Mouse (Mus musculus): ENCODE data around the gene Plekhh2.

Gene Plekhh2

DNA sequence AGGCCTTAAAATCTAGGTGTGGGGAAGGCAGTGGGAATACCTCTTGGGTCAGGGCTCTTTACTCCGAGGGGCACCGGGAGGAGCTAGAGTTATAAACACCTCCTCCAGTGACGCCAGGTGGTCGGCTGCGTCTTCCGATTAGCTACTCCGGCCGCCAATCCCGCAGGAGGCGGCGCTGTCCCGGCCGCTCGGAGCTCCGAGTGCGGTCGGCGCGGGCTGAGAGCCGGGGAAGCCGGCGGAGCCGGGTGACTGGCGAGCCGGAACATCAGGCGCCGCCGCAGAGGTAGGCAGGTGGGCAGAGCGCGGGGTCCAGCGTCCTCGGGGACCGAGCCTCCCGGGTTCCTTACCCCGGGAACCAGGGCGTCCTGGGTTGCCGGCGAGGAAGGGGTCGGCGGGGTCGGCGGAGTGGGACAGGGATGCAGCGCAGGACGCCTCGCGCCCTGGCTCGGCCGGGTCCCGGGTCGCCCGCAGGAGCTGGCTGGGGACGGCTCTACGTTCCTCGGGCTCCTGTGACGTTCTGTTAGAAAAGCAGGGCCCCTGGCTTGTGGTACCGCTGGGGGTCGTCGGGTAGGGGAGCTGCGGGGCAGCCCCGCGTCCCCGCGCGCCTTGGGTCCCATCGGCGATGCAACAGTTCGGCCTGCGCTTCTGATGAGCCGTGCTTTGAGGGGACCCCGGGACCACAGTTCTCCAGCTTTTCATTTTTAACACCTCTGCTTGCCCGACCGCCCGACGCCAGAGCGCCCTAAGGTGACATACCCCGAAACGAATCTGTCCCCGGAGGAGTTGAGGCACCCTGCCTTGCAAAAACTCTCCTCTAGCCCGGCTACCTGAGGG lies at the start of gene Plekhh2:
Plekhh2 (plus strand) TSS at position 214 of the 834 bp plus-strand sequence.
- DNase-seq: peak; percentile 37

DNA sequence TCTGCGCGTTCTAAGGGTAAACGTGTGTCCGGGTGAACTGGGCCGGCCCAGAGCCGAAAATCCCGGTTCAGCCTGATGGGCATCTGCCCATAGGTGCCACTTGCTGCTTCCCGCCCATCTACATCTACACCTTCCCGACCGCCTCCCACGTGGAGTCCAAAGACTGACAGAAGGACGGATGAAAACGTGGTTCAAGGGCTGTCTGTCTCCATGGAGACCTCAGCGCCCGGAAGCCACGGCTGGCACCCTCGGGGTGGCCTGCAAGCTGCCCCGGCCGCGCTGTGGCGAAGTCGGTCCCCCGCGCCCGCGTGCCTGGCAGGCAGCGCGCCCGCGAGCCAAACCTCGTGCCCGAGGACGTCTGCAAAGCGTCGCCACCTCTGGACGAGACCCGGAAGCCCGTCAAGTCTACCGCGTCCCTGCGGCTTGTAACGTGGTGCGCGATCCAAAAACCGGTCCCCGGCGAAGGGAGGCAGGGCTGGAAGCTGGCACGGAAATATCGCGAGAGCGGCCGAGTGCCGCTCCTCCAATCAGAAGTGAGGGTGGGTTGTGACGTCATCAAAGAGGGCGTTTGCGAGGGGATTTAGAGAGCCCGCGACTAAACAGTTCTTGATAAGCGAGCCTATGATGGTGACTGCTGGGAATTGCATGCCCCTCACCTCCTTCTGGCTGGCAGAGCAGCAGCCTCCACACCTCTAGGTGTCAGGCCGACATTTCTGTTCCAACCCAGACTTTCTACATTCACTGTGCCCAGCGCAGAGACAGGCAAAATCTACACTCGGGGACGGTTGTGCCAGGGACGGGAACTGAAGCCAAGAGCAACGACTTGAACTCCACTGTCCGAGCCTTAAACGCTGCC lies 45.7 kb upstream of the Plekhh2 start, which contains the start of gene Thada:
Thada (minus strand) TSS at position 453 of the 856 bp plus-strand sequence.
- DNase-seq: peak; percentile 99

DNA sequence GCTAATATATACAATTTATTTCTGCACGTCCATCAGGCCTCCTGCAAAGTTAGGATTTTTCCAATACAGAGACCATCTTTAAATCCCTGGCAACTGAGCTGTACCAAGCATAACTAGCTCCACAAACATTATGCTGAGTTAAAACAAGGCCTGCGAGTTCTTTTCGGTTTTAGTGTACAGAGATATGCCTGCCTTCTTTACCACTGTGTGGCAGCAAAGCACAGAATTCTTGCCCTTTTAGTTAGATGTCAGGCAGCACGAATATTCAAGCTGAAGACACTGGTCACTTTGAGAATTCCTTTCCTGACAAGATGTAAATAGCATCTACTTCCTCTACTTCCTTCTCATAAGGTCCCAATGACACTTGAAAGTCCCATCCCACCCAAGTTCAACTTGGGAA lies 37.4 kb upstream of the Plekhh2 start:
- DNase-seq: no peak

DNA sequence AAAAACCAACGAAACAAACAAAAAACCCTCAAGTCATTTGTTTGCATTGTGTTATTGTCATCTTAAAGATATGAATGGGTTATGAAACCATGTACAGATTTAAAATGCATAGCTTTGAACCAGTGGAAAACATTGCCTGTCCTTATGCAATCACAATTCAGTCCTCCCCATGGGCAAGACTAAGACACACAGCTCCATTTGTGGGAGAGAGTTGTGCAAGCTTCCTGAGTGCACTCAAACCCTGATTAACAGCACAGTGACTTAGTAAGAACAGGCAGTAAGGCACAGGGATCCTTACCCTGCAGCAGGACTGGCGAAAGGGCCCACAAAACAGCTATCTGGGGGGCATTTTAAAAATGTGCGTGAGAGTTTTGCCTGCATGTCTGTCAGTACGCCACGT lies 34.5 kb upstream of the Plekhh2 start:
- DNase-seq: no peak

DNA sequence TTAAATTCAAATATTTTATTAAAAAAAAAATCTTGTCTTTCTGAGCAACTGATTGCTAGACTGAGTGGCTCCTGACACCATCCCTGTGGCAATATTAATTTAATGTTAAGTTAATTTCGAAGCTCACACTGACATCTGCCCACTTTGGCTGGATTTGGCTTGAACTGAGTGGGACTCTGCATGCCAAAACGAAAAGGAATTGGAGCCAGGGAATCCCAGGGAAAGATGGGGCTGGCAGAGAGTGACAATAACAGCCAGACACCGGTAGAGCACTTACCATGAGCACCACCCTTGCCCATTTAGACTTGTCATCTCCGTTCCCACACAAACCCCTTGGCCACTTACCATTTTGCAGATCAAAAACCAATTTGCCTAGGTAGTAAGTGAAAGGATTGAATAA lies 33.4 kb upstream of the Plekhh2 start:
- DNase-seq: no peak

DNA sequence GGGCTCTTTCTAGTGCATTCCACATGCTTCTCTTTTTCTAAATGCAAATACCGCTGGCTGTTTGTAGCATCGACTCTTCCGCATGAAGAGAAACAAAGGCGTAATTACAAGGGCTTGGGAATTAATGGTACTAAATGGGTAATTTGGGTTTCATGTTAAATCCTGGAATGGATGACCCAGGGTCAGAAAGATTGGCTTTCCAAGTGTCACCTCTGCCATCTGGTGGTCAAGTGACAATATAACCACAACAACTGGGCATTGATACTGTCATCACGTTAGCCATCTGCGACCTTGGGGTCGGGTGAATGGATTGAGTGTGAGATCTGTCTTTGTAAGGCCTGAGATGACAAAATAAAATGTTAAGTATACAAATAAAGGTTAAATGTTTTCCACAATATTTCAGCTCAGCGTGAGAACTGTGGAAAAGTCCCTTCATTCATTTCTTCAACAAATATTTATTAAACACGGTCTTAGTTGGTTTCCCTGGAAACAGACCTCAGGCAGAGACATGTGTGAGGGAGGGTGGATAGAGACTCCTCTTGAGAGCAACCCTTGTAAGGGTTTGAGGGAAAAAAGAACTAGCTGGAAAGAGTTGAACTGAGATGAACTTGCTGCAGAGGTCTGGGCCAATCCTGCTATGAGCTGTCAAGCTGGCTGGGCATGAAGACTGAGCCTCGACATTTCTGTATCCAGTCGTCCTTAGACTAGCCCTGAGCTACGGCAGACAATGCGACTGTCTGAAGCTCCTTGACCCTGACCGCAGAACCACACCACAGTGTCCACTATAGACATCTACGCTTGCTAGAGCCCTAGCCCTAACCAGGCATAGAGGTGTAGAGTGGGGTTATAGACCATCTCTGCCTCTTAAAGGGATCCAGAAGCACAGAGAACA lies 31.0 kb upstream of the Plekhh2 start:
- no peak for DNase-seq

DNA sequence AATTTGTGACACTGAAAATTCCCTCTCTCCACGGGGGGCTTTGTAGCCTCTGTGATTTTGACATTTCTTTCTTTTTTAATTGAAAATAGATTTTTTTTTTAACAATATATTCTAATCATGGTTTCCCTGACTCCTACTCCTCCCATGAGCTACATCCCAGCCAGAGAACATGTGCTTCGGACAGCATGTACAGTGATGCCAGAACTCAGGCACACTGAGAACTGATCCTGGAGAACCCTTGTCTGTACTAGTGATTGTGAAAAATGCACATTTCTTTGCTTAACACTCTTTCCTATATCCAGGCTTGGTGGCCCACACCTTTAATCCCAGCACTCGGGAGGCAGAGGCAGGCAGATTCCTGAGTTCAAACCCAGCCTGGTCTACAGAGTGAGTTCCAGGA lies 28.9 kb upstream of the Plekhh2 start:
- no peak for DNase-seq

DNA sequence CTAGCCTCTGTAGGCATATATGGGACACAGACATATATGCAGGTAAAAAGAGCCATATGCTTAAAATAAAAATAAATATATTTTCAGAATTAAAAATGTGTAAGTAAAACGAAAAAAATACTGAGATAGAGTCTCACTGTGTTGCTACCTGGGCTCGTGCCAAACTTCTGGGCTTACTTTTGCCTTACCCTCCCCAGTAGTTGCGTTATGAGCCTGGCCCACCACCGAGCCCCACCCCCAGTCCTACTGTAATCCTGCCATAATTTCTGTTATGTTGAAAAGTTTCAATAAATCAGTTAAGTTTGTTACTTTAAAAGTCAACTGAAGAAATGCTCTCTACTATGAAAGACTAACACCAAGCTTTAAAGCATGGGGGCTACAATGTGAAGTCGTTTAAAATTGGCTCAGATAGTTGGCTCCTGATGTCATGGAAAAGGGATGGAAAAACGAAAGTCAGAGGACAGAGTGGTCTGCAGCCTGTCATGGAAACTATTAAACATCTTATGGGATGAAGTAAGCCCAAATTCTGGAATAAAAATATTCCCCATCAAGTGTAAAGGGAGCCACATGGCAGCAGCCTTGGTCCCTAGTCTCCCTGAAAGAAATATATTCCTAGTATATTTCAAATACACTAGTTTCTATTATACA lies 27.9 kb upstream of the Plekhh2 start:
- DNase-seq: no peak

DNA sequence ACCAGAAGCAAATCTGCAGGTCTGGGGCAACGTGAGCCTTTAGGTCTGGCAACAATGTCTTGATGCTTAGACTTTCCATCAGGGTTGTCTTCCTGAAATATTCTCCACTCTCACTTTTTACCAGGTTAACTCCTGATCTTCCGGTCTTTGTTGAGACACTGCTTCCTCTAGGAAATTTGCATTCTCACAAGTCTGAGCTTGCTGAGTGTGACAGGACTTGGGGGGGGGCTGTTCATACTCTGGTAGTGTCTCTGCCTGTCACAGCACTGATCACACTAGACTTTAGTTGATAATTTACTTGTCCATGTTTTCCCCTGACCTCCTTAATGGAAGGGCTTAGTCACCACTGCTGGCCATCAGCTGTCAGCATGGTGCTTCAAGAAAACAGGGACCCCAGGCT lies 24.3 kb upstream of the Plekhh2 start:
- no peak for DNase-seq

DNA sequence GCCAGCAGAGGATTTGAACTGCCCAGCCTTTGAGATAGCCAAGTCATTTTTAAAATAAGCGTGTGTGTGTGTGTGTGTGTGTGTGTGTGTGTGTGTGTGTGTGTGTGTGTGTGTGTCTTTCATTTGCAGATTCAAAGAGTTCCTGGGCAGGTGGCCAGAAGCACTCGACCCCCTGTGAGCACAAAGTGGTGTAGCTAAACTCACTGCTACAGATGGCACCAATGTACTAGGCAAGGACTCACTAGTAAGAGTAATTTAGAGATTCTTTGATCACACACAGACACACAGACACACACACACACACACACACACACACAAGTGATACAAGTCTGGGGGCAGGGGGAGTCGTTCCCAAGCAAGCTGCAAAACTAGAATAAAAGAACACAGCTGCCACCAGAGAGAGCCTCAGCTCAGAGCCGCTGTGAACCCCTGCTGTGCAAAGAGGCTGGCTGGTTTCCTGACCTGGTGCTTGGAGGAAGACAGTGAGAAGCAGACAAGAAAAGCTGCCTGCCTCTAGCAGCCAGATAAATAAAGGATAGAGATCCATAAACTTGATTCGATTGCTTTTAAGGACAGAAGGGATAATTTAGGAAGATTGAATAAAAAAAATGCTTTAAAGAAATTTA lies 19.3 kb upstream of the Plekhh2 start:
- no peak for DNase-seq

DNA sequence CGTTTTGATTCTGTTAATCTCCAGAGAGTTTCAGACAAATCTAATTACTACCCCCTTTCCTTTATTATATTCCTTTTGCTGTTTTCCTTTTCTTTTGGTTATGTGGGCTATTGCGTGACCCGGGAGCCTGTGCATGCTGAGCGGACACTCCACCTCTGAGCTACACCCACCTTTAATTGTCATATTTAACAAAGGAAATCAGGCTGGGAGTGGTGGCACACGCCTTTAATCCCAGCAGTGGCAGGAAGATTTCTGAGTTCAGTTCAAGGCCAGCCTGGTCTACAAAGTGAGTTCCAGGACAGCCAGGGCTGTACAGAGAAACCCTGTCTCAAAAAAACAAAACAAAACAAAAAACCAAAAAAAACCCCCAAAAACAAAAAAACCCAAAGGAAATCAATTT lies 14.7 kb upstream of the Plekhh2 start:
- DNase-seq: no peak

DNA sequence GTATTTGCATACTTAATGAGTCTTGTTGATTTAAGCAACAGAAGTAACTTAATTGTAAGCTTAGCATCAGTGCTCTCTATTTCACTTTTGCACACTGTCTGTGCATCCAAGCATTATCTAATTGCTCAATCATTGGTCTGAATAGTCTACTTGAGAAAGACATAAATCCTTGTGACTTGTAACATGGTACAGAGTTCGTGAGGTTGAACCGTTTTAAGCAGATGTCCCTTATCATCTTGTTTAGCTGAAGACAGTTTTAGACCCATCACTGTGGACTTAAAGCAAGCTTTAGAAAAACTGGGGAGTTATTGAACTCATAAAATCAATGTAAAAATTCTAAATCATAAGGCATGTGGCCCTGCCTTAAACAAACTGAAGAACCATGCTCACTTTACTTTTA lies 14.1 kb upstream of the Plekhh2 start:
- DNase-seq: no peak

DNA sequence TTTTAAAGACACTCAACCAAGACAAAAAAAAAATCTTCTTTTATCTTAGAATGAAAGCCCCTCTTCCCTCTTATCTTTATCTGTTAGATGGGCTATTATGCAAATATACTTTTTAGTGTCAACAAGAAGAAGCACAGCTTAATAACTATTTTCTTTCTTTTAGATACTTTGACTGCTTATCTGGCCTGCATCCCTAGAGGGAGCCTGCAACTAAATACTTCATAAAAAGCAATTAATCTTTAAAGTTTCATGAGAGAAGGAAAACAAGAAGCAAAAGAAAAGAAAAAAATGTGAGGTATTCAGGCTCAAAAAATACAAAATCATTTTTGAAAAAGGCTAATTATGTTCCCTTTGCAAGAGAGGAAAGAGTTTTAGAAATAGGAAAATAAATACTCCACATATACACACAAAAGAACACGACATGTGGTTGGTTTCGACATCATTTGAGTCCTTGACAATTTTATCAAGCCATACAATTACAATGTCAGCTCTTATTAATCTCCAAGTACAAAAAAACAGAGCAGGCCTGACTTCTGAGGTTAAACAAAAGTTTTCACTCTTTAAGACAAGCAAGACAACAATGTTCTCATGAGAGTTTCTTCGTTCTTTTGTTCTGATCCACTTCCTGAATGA lies 13.6 kb upstream of the Plekhh2 start:
- no peak for DNase-seq

DNA sequence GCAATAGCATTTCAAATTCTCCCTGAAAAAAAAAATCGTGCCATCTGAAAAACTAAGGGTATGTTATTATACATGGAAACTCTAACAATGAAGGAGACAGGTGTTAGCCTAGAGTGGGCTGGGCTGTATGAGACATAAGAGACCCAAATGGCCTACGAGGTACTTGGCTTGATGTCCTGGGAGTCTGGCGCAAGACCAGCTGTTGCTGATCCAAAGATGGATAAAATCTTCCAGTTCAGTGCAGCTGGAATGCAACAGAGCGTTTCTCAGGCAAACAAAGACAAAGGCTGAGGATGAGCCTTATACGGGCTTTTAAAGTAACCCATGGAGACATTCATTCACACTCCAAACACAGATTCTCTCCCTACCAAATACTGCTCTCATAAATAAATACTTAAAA lies 13.1 kb upstream of the Plekhh2 start:
- DNase-seq: no peak

DNA sequence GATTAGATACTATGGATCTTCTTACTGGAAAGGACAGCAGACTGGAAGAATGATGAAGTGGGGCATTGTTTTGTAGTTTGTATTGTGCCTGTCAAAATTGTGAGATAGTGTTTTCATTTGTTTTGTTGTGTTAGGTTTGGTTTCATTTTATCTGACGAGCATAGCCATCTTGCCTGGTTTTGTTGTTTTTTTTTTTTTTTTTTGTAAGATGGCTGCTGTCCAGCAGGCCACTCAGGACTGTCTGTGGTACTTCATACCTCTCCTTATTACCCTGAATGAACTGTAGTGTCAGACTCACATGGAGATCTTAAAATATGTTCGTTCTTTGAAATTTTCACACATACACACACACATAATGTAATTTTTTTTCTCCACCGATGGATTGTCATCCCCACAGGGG lies 9.4 kb upstream of the Plekhh2 start:
- no peak for DNase-seq

DNA sequence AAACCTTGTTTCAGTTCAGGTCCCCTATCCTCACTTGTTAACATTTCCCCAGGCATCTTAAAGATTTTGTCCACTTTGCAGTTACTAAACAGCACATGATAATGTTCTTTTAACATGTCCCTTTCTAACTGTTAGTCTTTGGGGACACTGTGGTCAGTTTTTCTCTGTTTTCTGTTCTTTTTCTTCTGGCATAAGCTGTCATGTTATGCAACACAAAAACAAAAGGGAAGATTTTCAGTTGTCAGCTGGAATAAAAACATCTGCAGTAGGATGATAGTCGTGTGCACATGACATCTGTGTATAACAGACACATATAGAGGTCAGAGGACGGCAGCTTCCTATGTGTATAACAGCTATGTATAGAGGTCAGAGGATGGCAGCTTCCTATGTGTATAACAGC lies 5.8 kb upstream of the Plekhh2 start:
- no peak for DNase-seq

DNA sequence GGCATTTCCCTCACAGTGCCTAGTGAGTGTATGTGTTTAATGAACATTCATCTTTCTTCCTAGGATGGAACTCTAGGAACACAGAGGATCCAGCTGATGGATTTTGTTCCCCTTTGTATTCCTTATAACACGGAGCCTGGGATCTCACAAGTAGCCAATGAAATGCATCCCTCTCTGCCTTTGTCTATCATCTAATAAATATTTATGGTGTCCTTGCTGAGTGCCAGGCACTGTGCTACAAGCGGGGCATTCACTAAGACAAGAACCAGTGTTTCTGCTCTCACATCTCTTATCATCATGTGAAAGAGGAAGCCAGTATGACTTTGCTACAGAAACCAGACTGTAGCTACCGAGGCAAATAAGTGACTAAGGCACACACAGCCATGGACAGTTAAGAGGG lies 3.0 kb upstream of the Plekhh2 start:
- DNase-seq: no peak

DNA sequence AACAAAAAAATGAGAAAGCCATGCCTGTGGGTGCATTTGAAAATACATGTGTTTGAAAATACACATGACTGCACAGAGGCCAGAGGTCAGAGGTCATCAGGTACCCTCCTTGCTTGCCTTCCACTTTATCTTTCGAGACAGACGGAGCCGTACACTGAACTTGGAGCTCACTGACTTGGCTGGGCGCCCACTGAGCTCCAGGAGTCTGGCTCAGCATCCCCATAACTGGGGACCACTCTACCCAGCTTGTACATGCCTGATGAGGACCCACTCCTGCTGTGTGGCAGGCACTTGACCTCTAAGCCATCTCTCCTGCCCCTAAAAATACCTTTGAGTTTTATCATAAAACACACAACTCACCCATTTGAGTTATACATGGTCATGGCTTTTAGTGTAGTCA lies 2.5 kb upstream of the Plekhh2 start:
- no peak for DNase-seq

DNA sequence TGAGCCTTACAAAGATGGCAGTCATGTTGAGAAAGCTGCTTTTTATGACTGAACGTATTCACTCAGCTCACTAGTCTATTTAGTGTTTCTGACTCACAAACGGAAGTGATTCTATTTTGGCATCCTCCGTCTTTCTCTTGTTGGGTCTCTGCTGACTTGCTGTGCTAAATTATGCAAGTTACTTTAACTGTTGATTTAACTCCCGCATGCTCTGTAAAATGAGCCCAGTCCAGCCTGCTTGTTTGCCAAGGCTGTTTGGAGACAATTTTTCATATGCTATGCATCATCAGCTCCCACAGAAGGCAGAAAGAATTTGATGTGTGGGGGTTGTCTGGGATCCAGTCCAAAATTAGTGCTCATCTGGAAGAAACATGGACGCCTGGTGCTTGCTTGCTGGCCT lies 1.3 kb upstream of the Plekhh2 start:
- no peak for DNase-seq

DNA sequence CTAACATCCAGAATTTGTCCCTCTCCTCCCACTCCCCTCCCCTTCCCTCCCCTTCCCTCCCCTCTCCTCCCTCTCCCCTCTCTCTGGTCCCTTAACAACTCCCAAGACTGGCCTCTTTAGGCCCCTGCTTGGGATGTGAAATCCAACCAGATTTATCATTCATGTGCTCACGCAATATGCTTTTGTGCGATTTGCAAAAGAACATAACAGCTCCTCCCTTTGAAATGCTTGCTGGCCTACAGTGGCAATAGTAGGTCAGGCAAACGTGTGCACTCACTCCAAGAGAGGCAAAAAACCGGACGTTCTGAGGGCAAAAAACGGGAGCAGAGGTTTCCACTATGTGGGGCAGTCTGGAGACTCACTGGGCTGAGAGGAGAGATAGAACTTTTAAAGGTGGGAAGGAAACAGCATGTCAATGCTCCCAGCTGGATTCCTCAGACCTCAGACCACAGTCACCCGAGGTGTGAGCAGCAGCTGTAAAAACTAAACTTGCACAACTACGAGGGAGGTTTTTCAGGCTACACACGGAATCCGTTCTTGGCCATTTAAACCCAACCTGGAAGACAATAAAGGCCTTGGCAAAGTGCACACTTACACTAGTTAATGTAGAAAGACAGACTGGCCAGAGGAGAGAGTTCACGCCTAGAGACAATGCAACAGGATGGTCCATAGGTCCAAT lies 595 bp upstream of the Plekhh2 start:
- DNase-seq: no peak

DNA sequence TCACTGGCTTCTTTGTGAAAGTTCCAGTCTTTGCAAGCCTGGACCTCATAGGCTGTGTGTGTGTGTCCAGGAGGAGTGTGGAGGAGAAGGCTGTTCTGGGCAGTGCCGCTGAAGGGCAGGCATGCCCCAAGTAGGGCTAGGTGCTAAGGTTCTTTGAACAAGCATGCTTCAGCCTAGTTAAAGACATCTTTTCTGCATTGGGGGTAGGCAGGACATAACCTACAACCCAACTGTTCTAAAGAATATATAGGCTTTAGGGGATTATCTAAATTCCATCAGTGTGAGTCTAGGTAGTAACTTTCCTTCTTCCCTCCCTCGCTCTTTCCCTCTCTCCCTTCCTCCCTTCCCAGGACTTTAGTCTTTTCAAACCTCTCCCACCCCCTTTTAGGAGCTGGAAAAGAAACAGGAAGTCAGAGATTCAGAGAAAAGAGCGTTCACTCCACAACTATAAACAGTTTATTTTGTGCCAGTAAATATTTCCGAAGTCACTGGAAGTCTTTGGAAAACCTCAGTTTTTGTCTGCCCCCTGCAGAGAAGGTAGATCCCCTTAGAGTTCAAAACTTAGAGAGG lies 906 bp downstream of the Plekhh2 start:
- DNase-seq: no peak
